Mouse (Mus musculus): ENCODE data around the gene Tmem170b. TPM values are rescaled to one million over a fixed set of nuclear protein-coding genes. Genes with fewer than 3 reads are reported as not detected.

The Tmem170b gene
- total RNA-seq, 2 experiments from 2014 or later: 16.7 to 17.1 TPM

DNA sequence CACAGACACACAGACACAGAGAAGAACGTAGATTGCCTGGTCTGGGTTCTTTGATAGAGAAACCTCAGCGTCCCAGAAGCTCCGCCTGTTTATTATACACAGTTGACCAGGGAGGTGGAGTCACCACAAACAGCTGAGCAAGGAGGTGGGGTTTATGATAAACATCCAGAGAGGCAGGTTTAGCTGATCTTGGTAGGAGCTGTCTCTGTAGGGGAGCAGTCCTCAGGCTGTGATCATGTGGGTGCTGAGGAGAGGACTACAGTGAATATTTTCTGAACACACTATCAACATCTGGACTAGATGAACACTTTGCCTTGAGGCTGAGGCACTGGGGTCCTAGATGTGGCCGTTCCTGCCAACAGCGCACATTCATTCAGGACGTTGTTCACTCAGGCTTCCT is 83.3 kb downstream of the Tmem170b start:
- intact Hi-C loops (cut with DNase I; ENCODE audit: low total_unique reads): no loop called here
- DNase-seq: no peak

DNA sequence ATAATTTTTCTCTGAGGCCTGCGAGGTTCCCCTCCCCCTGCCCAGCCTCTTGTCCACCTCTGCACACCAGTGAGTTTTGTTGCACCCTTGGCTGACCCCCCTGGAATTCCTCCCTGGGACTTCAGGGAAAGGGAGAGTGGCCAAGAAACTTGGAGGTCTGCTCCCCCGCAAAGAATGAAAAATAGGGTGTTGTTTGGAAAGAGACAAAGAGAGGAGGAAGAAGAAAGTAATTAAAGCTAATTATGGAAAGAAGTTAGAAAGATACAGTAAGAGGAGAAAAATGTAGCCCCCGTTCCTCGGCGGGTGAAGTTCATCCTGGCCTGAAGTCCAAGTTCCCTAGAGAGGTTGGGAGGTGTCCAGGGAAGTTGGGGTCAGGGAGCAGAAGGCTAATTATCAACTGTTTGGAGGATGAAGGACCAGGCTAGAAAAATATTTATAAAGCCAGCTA is 83.9 kb downstream of the Tmem170b start:
- intact Hi-C loops (cut with DNase I; ENCODE audit: low total_unique reads): no loop called here
- DNase-seq: no peak

Other genes starting within 250 kb of the Tmem170b start
- gene Nedd9, start 118.5 kb upstream of the Tmem170b start, total RNA-seq (2021): 10 to 100 TPM in 1 of 2 experiments, 1 to 10 TPM in 1; 9.0 to 11.4 TPM
- under 1 TPM; 0.35 to 0.59 TPM for gene Adtrp, start 241.8 kb downstream of the Tmem170b start, total RNA-seq (2021)

Data from gastrocnemius, postnatal 14 days (tissue).